Mouse (Mus musculus): ENCODE results near the gene Gpr157. TPM values are rescaled to one million over a fixed set of nuclear protein-coding genes. Genes with fewer than 3 reads are reported as not detected.

Gpr157 gene
- polyA plus RNA-seq, 1 experiment from 2014 or later = 1.5 TPM

GRCm38 (mm10) chr4:150056171-150056570 lies 31.0 kb upstream of the Gpr157 start:
- H3K4me1 ChIP-seq (ENCODE audit: insufficient read depth) = peaks cover 9% of the 10 kb centered on the region; the same call in 1 of the 2 replicates
- H3K4me2 ChIP-seq = no peak overlapping the region
- no peak overlapping the region for H3K4me3 ChIP-seq (ENCODE audit: low read depth, low read length)
- DNase-seq = no peak
- H3K27me3 ChIP-seq (ENCODE audit: insufficient read depth, low read length) = no peaks in the 10 kb centered on the region
- 0 out of 2 replicates have a peak, but pooled peaks cover 6% of the 10 kb centered on the region for H3K36me3 ChIP-seq (ENCODE audit: insufficient read depth)
- no peak for TF ChIP-seq CTCF (IDR thresholded peaks at IDR 0.05; ENCODE audit: low read depth)
- H3K27ac ChIP-seq (ENCODE audit: low read depth) = no peak overlapping the region
- 74% methylated on average over 7 of the region's 7 CpGs for WGBS
- H3K9ac ChIP-seq = no peak overlapping the region
- no peaks in the 10 kb centered on the region for H3K9me3 ChIP-seq (ENCODE audit: low read depth, low read length)
- ATAC-seq (ENCODE audit: insufficient read depth) = no peak

- DNase-seq (no peak), ATAC-seq (ENCODE audit: insufficient read depth) (no peak)
- Histone ChIP-seq H3K4me1 (ENCODE audit: insufficient read depth) (peaks cover 11% of the 10 kb centered on the region; the same call in 1 of the 2 replicates), H3K36me3 (ENCODE audit: insufficient read depth) (0 out of 2 replicates have a peak, but pooled peaks cover 6% of the 10 kb centered on the region), H3K4me3 (ENCODE audit: low read depth, low read length) (no peak overlapping the region), H3K9ac (no peak overlapping the region), H3K27ac (ENCODE audit: low read depth) (no peak overlapping the region), H3K4me2 (no peak overlapping the region), H3K27me3 (ENCODE audit: insufficient read depth, low read length) (no peaks in the 10 kb centered on the region), H3K9me3 (ENCODE audit: low read depth, low read length) (no peaks in the 10 kb centered on the region)
- no peak for TF ChIP-seq CTCF (IDR thresholded peaks at IDR 0.05; ENCODE audit: low read depth)
- WGBS = 90% methylated on average over 12 of the region's 12 CpGs
These were observed 29.4 kb upstream of the Gpr157 start for GRCm38 (mm10) chr4:150057722-150058121.

- H3K4me2 ChIP-seq = no peak overlapping the region
- no peak overlapping the region for H3K9ac ChIP-seq
- 62% methylated on average over 9 of the region's 9 CpGs for WGBS
- H3K36me3 ChIP-seq (ENCODE audit: insufficient read depth) = 0 out of 2 replicates have a peak, but pooled peaks cover 6% of the 10 kb centered on the region
- peak overlapping the region; percentile 46; the same call in 1 of the 2 replicates for H3K27ac ChIP-seq (ENCODE audit: low read depth)
- no peaks in the 10 kb centered on the region for H3K9me3 ChIP-seq (ENCODE audit: low read depth, low read length)
- H3K27me3 ChIP-seq (ENCODE audit: insufficient read depth, low read length) = no peaks in the 10 kb centered on the region
- no peak for TF ChIP-seq CTCF (IDR thresholded peaks at IDR 0.05; ENCODE audit: low read depth)
- peak; percentile 44 for DNase-seq
- no peak overlapping the region for H3K4me3 ChIP-seq (ENCODE audit: low read depth, low read length)
- H3K4me1 ChIP-seq (ENCODE audit: insufficient read depth) = peaks cover 11% of the 10 kb centered on the region; the same call in 1 of the 2 replicates
- ATAC-seq (ENCODE audit: insufficient read depth) = no peak
These were observed 27.2 kb upstream of the Gpr157 start for GRCm38 (mm10) chr4:150059841-150060468.

- Histone ChIP-seq H3K4me1 (ENCODE audit: insufficient read depth) (peaks cover 11% of the 10 kb centered on the region; the same call in 1 of the 2 replicates), H3K27ac (ENCODE audit: low read depth) (peak overlapping the region; percentile 46; the same call in 1 of the 2 replicates), H3K9me3 (ENCODE audit: low read depth, low read length) (no peaks in the 10 kb centered on the region), H3K36me3 (ENCODE audit: insufficient read depth) (0 out of 2 replicates have a peak, but pooled peaks cover 6% of the 10 kb centered on the region), H3K4me3 (ENCODE audit: low read depth, low read length) (no peak overlapping the region), H3K4me2 (no peak overlapping the region), H3K9ac (no peak overlapping the region; the same call in 1 of the 2 replicates), H3K27me3 (ENCODE audit: insufficient read depth, low read length) (no peaks in the 10 kb centered on the region)
- DNase-seq (no peak), ATAC-seq (ENCODE audit: insufficient read depth) (no peak)
- no peak for TF ChIP-seq CTCF (IDR thresholded peaks at IDR 0.05; ENCODE audit: low read depth)
- WGBS = 38% methylated on average over 23 of the region's 23 CpGs
These were observed 26.5 kb upstream of the Gpr157 start for GRCm38 (mm10) chr4:150060469-150061170.

- 66% methylated on average over 16 of the region's 16 CpGs for WGBS
- DNase-seq (peak; percentile 63), ATAC-seq (ENCODE audit: insufficient read depth) (peak; percentile 64)
- Histone ChIP-seq H3K9me3 (ENCODE audit: low read depth, low read length) (no peaks in the 10 kb centered on the region), H3K9ac (no peak overlapping the region), H3K27me3 (ENCODE audit: insufficient read depth, low read length) (no peaks in the 10 kb centered on the region), H3K4me1 (ENCODE audit: insufficient read depth) (peaks cover 11% of the 10 kb centered on the region; the same call in 1 of the 2 replicates), H3K27ac (ENCODE audit: low read depth) (no peak overlapping the region), H3K4me3 (ENCODE audit: low read depth, low read length) (no peak overlapping the region), H3K36me3 (ENCODE audit: insufficient read depth) (0 out of 2 replicates have a peak, but pooled peaks cover 6% of the 10 kb centered on the region), H3K4me2 (no peak overlapping the region)
- TF ChIP-seq CTCF (IDR thresholded peaks at IDR 0.05; ENCODE audit: low read depth) = no peak
These were observed 25.5 kb upstream of the Gpr157 start for GRCm38 (mm10) chr4:150061432-150062225.

- H3K36me3 ChIP-seq (ENCODE audit: insufficient read depth) = peaks cover 3% of the 10 kb centered on the region; the same call in 1 of the 2 replicates
- 73% methylated on average over 17 of the region's 17 CpGs for WGBS
- no peak overlapping the region for H3K27ac ChIP-seq (ENCODE audit: low read depth)
- ATAC-seq (ENCODE audit: insufficient read depth) (no peak), DNase-seq (no peak)
- H3K9me3 ChIP-seq (ENCODE audit: low read depth, low read length) = no peaks in the 10 kb centered on the region
- H3K4me3 ChIP-seq (ENCODE audit: low read depth, low read length) = no peak overlapping the region
- H3K4me1 ChIP-seq (ENCODE audit: insufficient read depth) = no peaks in the 10 kb centered on the region
- H3K9ac ChIP-seq = no peak overlapping the region
- no peak overlapping the region for H3K4me2 ChIP-seq
- H3K27me3 ChIP-seq (ENCODE audit: insufficient read depth, low read length) = no peaks in the 10 kb centered on the region
- no peak for TF ChIP-seq CTCF (IDR thresholded peaks at IDR 0.05; ENCODE audit: low read depth)
These were observed 20.4 kb upstream of the Gpr157 start for GRCm38 (mm10) chr4:150066706-150067323.

Measured in lung, embryonic 14.5 days (tissue).